1 mouse cellular context compared by ENCODE assay signal in the genomic region with DNA sequence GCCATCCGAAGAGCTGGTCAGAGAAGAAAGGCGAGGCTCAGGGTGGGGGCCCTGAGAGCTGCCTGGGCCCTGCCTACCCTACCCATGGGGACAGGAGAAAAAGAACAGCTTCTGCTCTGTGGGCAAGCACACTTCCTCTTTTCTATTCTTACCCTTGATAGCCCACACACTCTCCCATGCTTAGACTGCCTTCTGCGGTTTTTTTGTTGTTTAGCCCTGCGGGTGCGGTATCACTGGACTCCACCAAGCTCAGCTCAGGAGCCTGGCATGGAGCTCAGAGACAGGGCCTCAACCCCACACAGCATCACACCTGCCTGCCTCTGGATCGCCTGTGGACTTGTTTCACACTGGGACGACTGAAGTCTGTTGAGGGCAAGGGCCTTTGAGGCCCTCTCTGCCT.
TF ChIP-seq lines count a peak whose summit lies in the region.

No protein-coding gene starts in this region.

TF ChIP-seq in CH12.LX, 34 proteins besides CTCF, POLR2A, EP300 and RAD21 (continued from another document):
- TF ChIP-seq HCFC1 (IDR thresholded peaks at IDR 0.05; ENCODE audit: low read depth, low read length), result no peak
- 0 out of 2 replicates have a peak, but pooled peaks have one; percentile 17 for TF ChIP-seq SMC3 (IDR thresholded peaks at IDR 0.05; ENCODE audit: low read depth, low read length)
- peak; percentile 81 for TF ChIP-seq TCF12 (IDR thresholded peaks at IDR 0.05; ENCODE audit: low read depth, low read length)
- TF ChIP-seq NRF1 (IDR thresholded peaks at IDR 0.05; ENCODE audit: low read depth, low read length), result no peak
- TF ChIP-seq CHD1 (IDR thresholded peaks at IDR 0.05; ENCODE audit: low read depth, low read length), result no peak
- TF ChIP-seq E2F4 (IDR thresholded peaks at IDR 0.05; ENCODE audit: insufficient replicate concordance, low read depth, low read length), result no peak
- TF ChIP-seq POLR2AphosphoS2 (IDR thresholded peaks at IDR 0.05; ENCODE audit: low read depth, low read length), result no peak; the same call in 1 of the 2 replicates
- TF ChIP-seq MAZ (IDR thresholded peaks at IDR 0.05; ENCODE audit: low read depth, low read length), result peak; percentile 91
- 0 out of 2 replicates have a peak, but pooled peaks have one; percentile 47 for TF ChIP-seq RCOR1 (conservative IDR thresholded peaks at IDR 0.05; ENCODE audit: low read depth, low read length)
- TF ChIP-seq JUND (conservative IDR thresholded peaks at IDR 0.05; ENCODE audit: low read depth, low read length), result no peak
- TF ChIP-seq MYC (IDR thresholded peaks at IDR 0.05; ENCODE audit: low read depth, low read length), result peak; percentile 68; the same call in 1 of the 2 replicates
